Mouse (Mus musculus): ENCODE data around the gene Atp8a1. TPM values are rescaled to one million over a fixed set of nuclear protein-coding genes. Genes with fewer than 3 reads are reported as not detected.

Gene Atp8a1
- polyA plus RNA-seq, 1 experiment from 2014 or later: 25.7 TPM

GRCm38 (mm10) chr5:67799785-67800184, 47.4 kb downstream of the Atp8a1 start:
- no peak overlapping the region for H3K4me2 ChIP-seq (ENCODE audit: low read depth, low read length, severe bottlenecking)
- no peak overlapping the region for H3K9ac ChIP-seq (ENCODE audit: low read length)
- ATAC-seq (replicated peaks; ENCODE audit: low FRiP score): no peak
- H3K27ac ChIP-seq (ENCODE audit: low read depth, low read length): no peak overlapping the region
- H3K4me1 ChIP-seq (replicated peaks; ENCODE audit: control insufficient read depth, insufficient read depth, low read length): no peaks in the 10 kb centered on the region
- DNase-seq (ENCODE audit: low spot score): no peak
- no peak overlapping the region for H3K4me3 ChIP-seq (ENCODE audit: low read depth, low read length)
- H3K9me3 ChIP-seq (ENCODE audit: control insufficient read depth, low read length): no peaks in the 10 kb centered on the region
- 84% methylated on average over 7 of the region's 7 CpGs for WGBS
- no peaks in the 10 kb centered on the region for H3K27me3 ChIP-seq (ENCODE audit: control insufficient read depth, insufficient read depth, low read length)
- H3K36me3 ChIP-seq (ENCODE audit: control insufficient read depth, insufficient read depth, low read length): no peaks in the 10 kb centered on the region

GRCm38 (mm10) chr5:67798348-67798747, 48.9 kb downstream of the Atp8a1 start:
- H3K4me3 ChIP-seq (ENCODE audit: low read depth, low read length): no peak overlapping the region
- ATAC-seq (replicated peaks; ENCODE audit: low FRiP score) (no peak), DNase-seq (ENCODE audit: low spot score) (no peak)
- no peak overlapping the region for H3K4me2 ChIP-seq (ENCODE audit: low read depth, low read length, severe bottlenecking)
- WGBS: 82% methylated on average over 4 of the region's 4 CpGs
- H3K9me3 ChIP-seq (ENCODE audit: control insufficient read depth, low read length): no peaks in the 10 kb centered on the region
- no peak overlapping the region for H3K27ac ChIP-seq (ENCODE audit: low read depth, low read length)
- no peaks in the 10 kb centered on the region for H3K36me3 ChIP-seq (ENCODE audit: control insufficient read depth, insufficient read depth, low read length)
- H3K4me1 ChIP-seq (replicated peaks; ENCODE audit: control insufficient read depth, insufficient read depth, low read length): no peaks in the 10 kb centered on the region
- H3K9ac ChIP-seq (ENCODE audit: low read length): no peak overlapping the region
- no peaks in the 10 kb centered on the region for H3K27me3 ChIP-seq (ENCODE audit: control insufficient read depth, insufficient read depth, low read length)

GRCm38 (mm10) chr5:67797006-67797958, 50.0 kb downstream of the Atp8a1 start:
- WGBS: 79% methylated on average over 14 of the region's 14 CpGs
- H3K36me3 ChIP-seq (ENCODE audit: control insufficient read depth, insufficient read depth, low read length): no peaks in the 10 kb centered on the region
- H3K27me3 ChIP-seq (ENCODE audit: control insufficient read depth, insufficient read depth, low read length): no peaks in the 10 kb centered on the region
- no peaks in the 10 kb centered on the region for H3K9me3 ChIP-seq (ENCODE audit: control insufficient read depth, low read length)
- DNase-seq (ENCODE audit: low spot score) (no peak), ATAC-seq (replicated peaks; ENCODE audit: low FRiP score) (no peak)
- no peaks in the 10 kb centered on the region for H3K4me1 ChIP-seq (replicated peaks; ENCODE audit: control insufficient read depth, insufficient read depth, low read length)
- no peak overlapping the region for H3K4me2 ChIP-seq (ENCODE audit: low read depth, low read length, severe bottlenecking)
- H3K4me3 ChIP-seq (ENCODE audit: low read depth, low read length): no peak overlapping the region
- no peak overlapping the region for H3K9ac ChIP-seq (ENCODE audit: low read length)
- H3K27ac ChIP-seq (ENCODE audit: low read depth, low read length): no peak overlapping the region

- Histone ChIP-seq H3K27me3 (ENCODE audit: control insufficient read depth, insufficient read depth, low read length) (no peaks in the 10 kb centered on the region), H3K36me3 (ENCODE audit: control insufficient read depth, insufficient read depth, low read length) (no peaks in the 10 kb centered on the region), H3K4me3 (ENCODE audit: low read depth, low read length) (no peak overlapping the region), H3K4me1 (replicated peaks; ENCODE audit: control insufficient read depth, insufficient read depth, low read length) (no peaks in the 10 kb centered on the region), H3K9ac (ENCODE audit: low read length) (no peak overlapping the region), H3K9me3 (ENCODE audit: control insufficient read depth, low read length) (no peaks in the 10 kb centered on the region), H3K27ac (ENCODE audit: low read depth, low read length) (no peak overlapping the region), H3K4me2 (ENCODE audit: low read depth, low read length, severe bottlenecking) (no peak overlapping the region)
- 90% methylated on average over 10 of the region's 10 CpGs for WGBS
- DNase-seq (ENCODE audit: low spot score) (no peak), ATAC-seq (replicated peaks; ENCODE audit: low FRiP score) (no peak)
These were observed 53.0 kb downstream of the Atp8a1 start for GRCm38 (mm10) chr5:67794129-67794800.

GRCm38 (mm10) chr5:67782775-67783174, 64.5 kb downstream of the Atp8a1 start:
- H3K27me3 ChIP-seq (ENCODE audit: control insufficient read depth, insufficient read depth, low read length): no peaks in the 10 kb centered on the region
- H3K36me3 ChIP-seq (ENCODE audit: control insufficient read depth, insufficient read depth, low read length): no peaks in the 10 kb centered on the region
- H3K4me3 ChIP-seq (ENCODE audit: low read depth, low read length): no peak overlapping the region
- 88% methylated on average over 7 of the region's 7 CpGs for WGBS
- ATAC-seq (replicated peaks; ENCODE audit: low FRiP score) (no peak), DNase-seq (ENCODE audit: low spot score) (no peak)
- no peaks in the 10 kb centered on the region for H3K9me3 ChIP-seq (ENCODE audit: control insufficient read depth, low read length)
- H3K27ac ChIP-seq (ENCODE audit: low read depth, low read length): no peak overlapping the region
- H3K4me2 ChIP-seq (ENCODE audit: low read depth, low read length, severe bottlenecking): no peak overlapping the region
- no peaks in the 10 kb centered on the region for H3K4me1 ChIP-seq (replicated peaks; ENCODE audit: control insufficient read depth, insufficient read depth, low read length)
- no peak overlapping the region for H3K9ac ChIP-seq (ENCODE audit: low read length)

GRCm38 (mm10) chr5:67778026-67778425, 69.2 kb downstream of the Atp8a1 start:
- 68% methylated on average over 8 of the region's 8 CpGs for WGBS

GRCm38 (mm10) chr5:67774186-67774585, 73.0 kb downstream of the Atp8a1 start:
- DNase-seq (ENCODE audit: low spot score) (no peak), ATAC-seq (replicated peaks; ENCODE audit: low FRiP score) (no peak)
- WGBS: 100% methylated on average over 2 of the region's 2 CpGs
- H3K4me2 ChIP-seq (ENCODE audit: low read depth, low read length, severe bottlenecking): no peak overlapping the region
- no peaks in the 10 kb centered on the region for H3K27me3 ChIP-seq (ENCODE audit: control insufficient read depth, insufficient read depth, low read length)
- H3K36me3 ChIP-seq (ENCODE audit: control insufficient read depth, insufficient read depth, low read length): no peaks in the 10 kb centered on the region; the same call in 1 of the 2 replicates
- H3K4me3 ChIP-seq (ENCODE audit: low read depth, low read length): no peak overlapping the region
- no peaks in the 10 kb centered on the region for H3K9me3 ChIP-seq (ENCODE audit: control insufficient read depth, low read length)
- H3K9ac ChIP-seq (ENCODE audit: low read length): no peak overlapping the region
- H3K27ac ChIP-seq (ENCODE audit: low read depth, low read length): no peak overlapping the region
- H3K4me1 ChIP-seq (replicated peaks; ENCODE audit: control insufficient read depth, insufficient read depth, low read length): no peaks in the 10 kb centered on the region

More at GRCm38 (mm10) chr5:67778026-67778425, 69.2 kb downstream of the Atp8a1 start:
- ATAC-seq (replicated peaks; ENCODE audit: low FRiP score) (peak; percentile 67), DNase-seq (ENCODE audit: low spot score) (no peak)
- Histone ChIP-seq H3K36me3 (ENCODE audit: control insufficient read depth, insufficient read depth, low read length) (no peaks in the 10 kb centered on the region; the same call in 1 of the 2 replicates), H3K4me1 (replicated peaks; ENCODE audit: control insufficient read depth, insufficient read depth, low read length) (no peaks in the 10 kb centered on the region), H3K4me3 (ENCODE audit: low read depth, low read length) (no peak overlapping the region), H3K27ac (ENCODE audit: low read depth, low read length) (no peak overlapping the region), H3K9ac (ENCODE audit: low read length) (no peak overlapping the region), H3K9me3 (ENCODE audit: control insufficient read depth, low read length) (no peaks in the 10 kb centered on the region), H3K27me3 (ENCODE audit: control insufficient read depth, insufficient read depth, low read length) (no peaks in the 10 kb centered on the region), H3K4me2 (ENCODE audit: low read depth, low read length, severe bottlenecking) (no peak overlapping the region)

- no peaks in the 10 kb centered on the region; the same call in 1 of the 2 replicates for H3K36me3 ChIP-seq (ENCODE audit: control insufficient read depth, insufficient read depth, low read length)
- WGBS: 95% methylated on average over 8 of the region's 8 CpGs
- no peak for ATAC-seq (replicated peaks; ENCODE audit: low FRiP score)
These were observed 78.5 kb downstream of the Atp8a1 start for GRCm38 (mm10) chr5:67768708-67769107.

More at GRCm38 (mm10) chr5:67768708-67769107, 78.5 kb downstream of the Atp8a1 start:
- Histone ChIP-seq H3K4me3 (ENCODE audit: low read depth, low read length) (no peak overlapping the region), H3K27me3 (ENCODE audit: control insufficient read depth, insufficient read depth, low read length) (no peaks in the 10 kb centered on the region), H3K9me3 (ENCODE audit: control insufficient read depth, low read length) (no peaks in the 10 kb centered on the region), H3K4me2 (ENCODE audit: low read depth, low read length, severe bottlenecking) (no peak overlapping the region), H3K27ac (ENCODE audit: low read depth, low read length) (no peak overlapping the region), H3K9ac (ENCODE audit: low read length) (no peak overlapping the region), H3K4me1 (replicated peaks; ENCODE audit: control insufficient read depth, insufficient read depth, low read length) (no peaks in the 10 kb centered on the region)
- DNase-seq (ENCODE audit: low spot score): no peak
